Mouse (Mus musculus): ENCODE measurements around the gene Gsta2. TPM values are rescaled to one million over a fixed set of nuclear protein-coding genes. Genes with fewer than 3 reads are reported as not detected.
A peak's percentile ranks its signal among the peaks of the same experiment; 100 is the strongest.

The Gsta2 gene
- total RNA-seq (2017): not detected in 2 replicates

- no peak for ATAC-seq (replicated peaks in 1 of 2; ENCODE audit: insufficient read depth in 1 of 2, low FRiP score in 2 of 2, low TSS enrichment in 1 of 2, low read depth in 1 of 2, poor library complexity in 2 of 2, severe bottlenecking in 2 of 2)
Measured at GRCm38 (mm10) chr9:78355611-78356010, at the start of gene Gsta2. Gene Gsta2 (minus strand): TSS chr9:78355788.

DNA sequence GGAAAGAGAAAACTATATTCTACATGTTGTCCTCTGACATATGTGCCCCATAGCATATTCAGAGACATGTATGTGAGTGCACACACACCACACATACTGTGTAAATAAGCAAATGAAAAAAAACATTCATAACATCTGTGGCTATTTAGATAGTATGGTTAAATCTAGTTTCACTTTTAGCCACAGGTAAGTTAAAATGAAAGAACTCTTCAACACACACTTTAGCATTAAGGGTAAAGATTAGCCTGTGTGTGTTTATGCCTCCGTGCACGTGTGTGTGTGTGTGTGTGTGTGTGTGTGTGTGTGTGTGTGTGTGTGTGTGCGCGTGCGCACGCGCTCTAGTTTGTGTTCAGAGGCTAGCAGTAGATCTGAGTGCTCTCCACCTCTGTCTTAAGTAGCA, 46.0 kb upstream of the Gsta2 start:
- ATAC-seq (replicated peaks in 1 of 2; ENCODE audit: insufficient read depth in 1 of 2, low FRiP score in 2 of 2, low TSS enrichment in 1 of 2, low read depth in 1 of 2, poor library complexity in 2 of 2, severe bottlenecking in 2 of 2): no peak

- ATAC-seq (replicated peaks in 1 of 2; ENCODE audit: insufficient read depth in 1 of 2, low FRiP score in 2 of 2, low TSS enrichment in 1 of 2, low read depth in 1 of 2, poor library complexity in 2 of 2, severe bottlenecking in 2 of 2): no peak
Measured at GRCm38 (mm10) chr9:78400570-78400969, 45.0 kb upstream of the Gsta2 start.

DNA sequence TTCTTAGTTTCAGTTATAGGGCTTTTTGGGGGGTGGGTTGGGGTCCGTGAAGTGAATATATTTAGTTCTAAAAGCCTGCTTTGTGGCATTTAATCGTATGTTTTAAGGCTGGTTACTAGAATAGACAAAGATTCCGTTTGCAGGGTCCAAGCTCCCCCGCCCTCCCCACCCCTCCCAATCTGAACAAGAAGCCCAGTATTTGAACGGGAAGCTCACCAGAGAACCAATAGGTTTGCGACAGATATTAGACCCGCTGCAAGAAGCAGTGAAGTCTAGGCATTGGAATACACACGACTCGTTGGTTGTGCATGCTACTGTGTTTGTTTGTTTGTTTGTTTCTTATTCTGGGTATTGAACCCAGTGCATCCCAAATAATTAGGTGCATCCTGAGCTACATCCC, 40.9 kb upstream of the Gsta2 start:
- ATAC-seq (replicated peaks in 1 of 2; ENCODE audit: insufficient read depth in 1 of 2, low FRiP score in 2 of 2, low TSS enrichment in 1 of 2, low read depth in 1 of 2, poor library complexity in 2 of 2, severe bottlenecking in 2 of 2): no peak

DNA sequence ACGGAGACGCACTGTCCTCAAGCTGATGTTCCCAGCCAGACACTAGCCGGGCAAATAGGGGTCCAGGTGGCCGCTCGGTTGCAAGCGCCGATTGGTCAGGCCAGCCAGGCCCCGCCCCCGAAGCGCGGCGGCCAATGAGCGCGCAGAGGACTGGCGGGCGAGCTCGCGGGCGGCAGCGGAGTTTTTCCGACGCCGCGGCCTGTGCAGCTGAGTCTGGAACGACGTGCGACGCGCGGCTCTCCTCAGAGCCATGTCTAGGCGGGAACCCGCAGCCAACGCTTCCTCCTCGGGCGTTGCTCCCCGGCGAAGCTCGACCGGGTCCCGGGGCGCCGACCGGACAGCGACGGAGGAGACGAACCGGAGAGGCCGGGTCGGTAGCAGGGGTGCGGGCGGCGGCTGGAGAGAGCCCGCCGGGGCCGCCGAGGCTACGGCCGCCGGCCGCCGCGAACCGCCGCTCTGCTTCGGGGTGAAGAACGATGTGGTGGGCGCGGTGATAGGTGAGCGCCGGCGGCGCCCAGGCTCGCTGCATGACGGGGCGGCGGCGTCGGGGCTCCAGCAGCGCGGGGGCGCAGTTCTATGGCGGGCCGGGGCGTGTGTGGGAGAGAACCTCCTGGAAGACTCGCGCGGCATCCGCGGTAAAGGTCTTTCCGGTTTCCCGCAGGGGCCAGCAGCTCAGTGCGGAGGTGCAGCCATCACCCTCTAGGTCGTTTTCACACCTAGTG, 40.2 kb upstream of the Gsta2 start, which contains the start of gene Ddx43:
Gene Ddx43 (plus strand): TSS at position 148 of the 722 bp plus-strand sequence.
- peak; percentile 51 to 52 for ATAC-seq (replicated peaks in 1 of 2; ENCODE audit: insufficient read depth in 1 of 2, low FRiP score in 2 of 2, low TSS enrichment in 1 of 2, low read depth in 1 of 2, poor library complexity in 2 of 2, severe bottlenecking in 2 of 2)

- ATAC-seq (replicated peaks in 1 of 2; ENCODE audit: insufficient read depth in 1 of 2, low FRiP score in 2 of 2, low TSS enrichment in 1 of 2, low read depth in 1 of 2, poor library complexity in 2 of 2, severe bottlenecking in 2 of 2): 0 out of 4 replicates have a peak, but pooled peaks of 1 of the 2 experiments have one; percentile 9
Measured at GRCm38 (mm10) chr9:78395244-78395629, 39.6 kb upstream of the Gsta2 start.

DNA sequence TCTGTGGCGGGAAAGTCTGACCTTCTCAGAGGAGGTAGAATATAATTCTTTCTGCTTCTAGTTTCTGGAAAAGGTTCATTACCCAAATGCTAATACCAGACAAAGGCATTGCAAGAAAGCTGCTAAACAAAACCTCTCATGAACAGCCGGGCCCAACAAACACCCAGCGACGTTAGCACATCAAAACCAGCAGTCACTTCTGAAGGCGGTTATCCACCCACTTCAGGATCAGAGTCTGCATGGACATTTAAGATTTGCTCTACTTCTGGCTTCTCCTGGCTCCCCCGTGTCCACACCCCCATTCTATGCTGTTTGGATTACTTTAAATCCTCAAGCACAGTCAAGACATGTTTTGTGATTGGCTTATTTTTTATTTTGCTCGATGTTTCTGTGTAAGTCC, 39.0 kb upstream of the Gsta2 start:
- ATAC-seq (replicated peaks in 1 of 2; ENCODE audit: insufficient read depth in 1 of 2, low FRiP score in 2 of 2, low TSS enrichment in 1 of 2, low read depth in 1 of 2, poor library complexity in 2 of 2, severe bottlenecking in 2 of 2): no peak

DNA sequence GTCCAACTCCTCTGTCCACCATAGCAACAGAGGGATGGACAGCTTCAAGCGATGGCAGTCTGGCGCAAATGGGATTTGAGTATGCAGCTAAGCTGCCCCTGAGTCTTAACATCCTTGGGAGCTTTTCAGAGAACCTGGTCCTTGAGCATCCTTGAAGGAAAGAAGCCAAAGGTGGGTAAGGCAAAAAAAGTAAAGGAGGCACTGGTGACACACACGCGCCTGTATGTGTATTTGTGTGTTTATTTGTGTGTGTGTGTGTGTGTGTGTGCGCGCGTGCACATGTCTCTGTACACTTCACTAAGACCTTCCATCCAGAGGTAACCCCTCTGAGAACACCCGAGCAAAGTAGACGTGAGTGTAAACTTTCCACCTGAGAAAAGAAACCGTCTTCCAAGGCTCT, 38.2 kb upstream of the Gsta2 start:
- ATAC-seq (replicated peaks in 1 of 2; ENCODE audit: insufficient read depth in 1 of 2, low FRiP score in 2 of 2, low TSS enrichment in 1 of 2, low read depth in 1 of 2, poor library complexity in 2 of 2, severe bottlenecking in 2 of 2): no peak

DNA sequence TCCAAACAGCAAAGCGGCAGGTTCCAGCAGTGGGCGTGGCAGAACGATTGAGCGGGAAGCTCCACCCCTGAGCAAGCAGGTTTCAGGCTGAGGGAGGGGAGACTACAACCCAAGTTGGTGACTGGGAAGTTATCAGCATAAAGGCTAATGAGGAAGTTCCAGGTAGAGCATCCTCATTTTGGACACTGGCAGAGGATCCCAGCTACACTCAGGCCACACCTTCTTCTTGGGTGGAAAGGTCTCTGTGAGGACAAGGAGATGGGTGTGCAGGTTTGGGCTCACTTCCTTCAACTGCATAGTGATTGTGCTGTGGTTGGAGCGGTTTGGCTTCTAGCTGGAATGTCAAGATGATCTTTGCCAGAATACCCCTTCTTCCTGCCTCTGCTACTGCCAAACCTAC, 34.4 kb upstream of the Gsta2 start:
- peak; percentile 42 to 63 for ATAC-seq (replicated peaks in 1 of 2; ENCODE audit: insufficient read depth in 1 of 2, low FRiP score in 2 of 2, low TSS enrichment in 1 of 2, low read depth in 1 of 2, poor library complexity in 2 of 2, severe bottlenecking in 2 of 2)

DNA sequence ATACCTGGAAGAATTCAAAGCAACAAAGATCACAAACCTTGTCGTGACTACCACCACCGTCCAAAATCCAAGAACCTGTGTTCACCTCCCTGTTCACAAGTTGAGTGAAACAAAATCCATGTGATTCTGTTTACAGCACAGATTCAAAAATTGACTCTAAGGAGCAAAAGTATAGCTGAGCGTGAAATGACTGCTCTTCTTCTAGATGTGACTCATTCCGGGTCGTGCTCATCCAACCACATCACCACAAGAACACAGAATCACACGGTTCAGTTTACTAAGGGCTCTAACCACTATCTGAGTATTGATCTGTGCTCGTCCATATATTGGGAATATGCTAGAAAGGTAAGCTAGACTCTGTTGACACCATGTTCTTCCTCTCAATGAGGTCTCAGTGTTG, 31.4 kb upstream of the Gsta2 start:
- ATAC-seq (replicated peaks in 1 of 2; ENCODE audit: insufficient read depth in 1 of 2, low FRiP score in 2 of 2, low TSS enrichment in 1 of 2, low read depth in 1 of 2, poor library complexity in 2 of 2, severe bottlenecking in 2 of 2): no peak

GRCm38 (mm10) chr9:78385893-78386292, 30.3 kb upstream of the Gsta2 start:
- peak; percentile 22 to 51; a peak in 1 of 4 replicates for ATAC-seq (replicated peaks in 1 of 2; ENCODE audit: insufficient read depth in 1 of 2, low FRiP score in 2 of 2, low TSS enrichment in 1 of 2, low read depth in 1 of 2, poor library complexity in 2 of 2, severe bottlenecking in 2 of 2)

DNA sequence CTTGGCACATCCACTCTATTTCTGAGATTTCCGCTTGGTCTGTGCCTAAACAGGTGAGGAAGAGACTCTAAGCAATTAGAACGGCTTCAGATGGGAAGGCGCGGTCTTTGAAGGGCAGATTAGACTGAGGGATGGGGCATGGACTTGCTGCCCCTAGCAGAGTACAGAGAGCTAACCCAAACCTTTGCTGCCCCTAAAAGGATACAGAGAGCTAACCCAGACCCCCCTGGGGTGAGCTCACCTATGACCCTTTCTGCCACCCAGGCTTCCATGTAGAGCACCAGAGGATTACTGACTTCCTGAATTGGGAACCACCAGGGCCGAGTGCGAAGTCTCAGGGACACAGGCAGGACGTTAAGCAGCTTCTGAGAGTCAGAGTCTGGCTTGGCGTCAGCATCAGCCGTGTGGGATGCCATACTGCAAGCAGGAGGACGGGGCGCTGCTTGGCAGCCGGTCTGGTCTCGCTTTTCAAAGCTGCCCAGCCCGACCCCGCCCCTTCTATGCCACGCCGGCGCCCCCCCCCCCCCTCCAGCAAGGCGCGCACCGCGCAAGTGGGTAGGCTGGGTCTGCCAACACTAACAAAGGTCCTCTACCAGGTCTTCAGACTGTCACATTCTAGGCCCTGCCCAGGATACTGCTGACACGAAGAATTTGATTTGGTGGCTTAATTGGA, 22.7 kb upstream of the Gsta2 start, which contains the start of gene Ooep:
Gene Ooep (minus strand): TSS at position 613 of the 673 bp plus-strand sequence.
- ATAC-seq (replicated peaks in 1 of 2; ENCODE audit: insufficient read depth in 1 of 2, low FRiP score in 2 of 2, low TSS enrichment in 1 of 2, low read depth in 1 of 2, poor library complexity in 2 of 2, severe bottlenecking in 2 of 2): peak; percentile 75 to 76

- ATAC-seq (replicated peaks in 1 of 2; ENCODE audit: insufficient read depth in 1 of 2, low FRiP score in 2 of 2, low TSS enrichment in 1 of 2, low read depth in 1 of 2, poor library complexity in 2 of 2, severe bottlenecking in 2 of 2): no peak
Measured at GRCm38 (mm10) chr9:78377546-78377945, 22.0 kb upstream of the Gsta2 start.

DNA sequence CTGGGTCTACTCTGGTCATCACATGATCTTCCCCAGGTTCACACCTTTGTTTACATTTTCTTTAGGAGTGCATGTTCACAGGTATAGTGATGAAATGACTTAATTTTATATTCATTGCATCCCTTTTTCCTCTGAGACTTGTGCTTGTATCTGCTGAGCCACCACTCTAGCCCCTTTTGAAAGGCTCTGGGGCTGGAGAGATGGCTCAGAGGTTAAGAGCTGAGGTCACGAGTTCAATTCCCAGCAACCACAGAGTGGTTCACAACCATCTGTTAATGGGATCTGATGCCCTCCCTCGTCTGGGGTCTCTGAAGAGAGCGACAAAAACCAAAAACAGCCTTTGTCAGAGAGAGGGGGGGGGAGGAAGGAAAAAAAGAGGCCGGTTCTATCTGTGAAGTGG, 19.9 kb upstream of the Gsta2 start:
- no peak for ATAC-seq (replicated peaks in 1 of 2; ENCODE audit: insufficient read depth in 1 of 2, low FRiP score in 2 of 2, low TSS enrichment in 1 of 2, low read depth in 1 of 2, poor library complexity in 2 of 2, severe bottlenecking in 2 of 2)

- no peak for ATAC-seq (replicated peaks in 1 of 2; ENCODE audit: insufficient read depth in 1 of 2, low FRiP score in 2 of 2, low TSS enrichment in 1 of 2, low read depth in 1 of 2, poor library complexity in 2 of 2, severe bottlenecking in 2 of 2)
Measured at GRCm38 (mm10) chr9:78374885-78375389, 19.3 kb upstream of the Gsta2 start.

- no peak for ATAC-seq (replicated peaks in 1 of 2; ENCODE audit: insufficient read depth in 1 of 2, low FRiP score in 2 of 2, low TSS enrichment in 1 of 2, low read depth in 1 of 2, poor library complexity in 2 of 2, severe bottlenecking in 2 of 2)
Measured at GRCm38 (mm10) chr9:78374397-78374796, 18.8 kb upstream of the Gsta2 start.

DNA sequence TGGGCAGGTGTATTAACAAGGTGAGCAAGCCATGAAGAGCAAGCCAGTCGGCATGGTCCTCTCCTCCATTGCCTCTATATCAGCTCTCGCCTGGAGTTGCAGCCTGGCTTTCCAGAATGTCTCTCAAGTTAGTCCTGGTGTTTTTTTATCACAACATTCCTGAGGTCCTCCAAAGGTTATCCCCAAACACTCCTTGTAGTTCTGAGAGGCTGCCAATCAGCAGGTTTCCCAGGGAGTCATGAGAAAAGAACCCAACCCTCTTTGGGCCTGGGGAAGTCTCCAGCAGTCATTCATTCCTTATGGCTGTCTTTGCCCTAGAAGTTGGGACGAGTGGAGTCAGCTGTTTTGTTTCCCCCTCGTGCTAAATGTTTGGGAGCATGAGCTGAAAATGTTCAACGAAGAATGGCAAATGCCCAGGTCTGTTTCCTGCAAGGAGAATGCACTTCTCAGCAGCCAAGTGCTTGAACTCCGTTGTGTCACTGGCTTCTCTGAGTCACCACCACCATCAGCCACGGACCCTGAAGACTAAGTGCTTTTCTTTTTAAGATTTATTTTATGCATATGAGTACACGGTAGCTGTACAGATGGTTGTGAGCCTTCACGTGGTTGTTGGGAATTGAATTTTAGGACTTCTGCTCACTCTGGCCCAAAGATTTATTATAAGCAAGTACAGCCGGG, 17.4 kb upstream of the Gsta2 start:
- no peak for ATAC-seq (replicated peaks in 1 of 2; ENCODE audit: insufficient read depth in 1 of 2, low FRiP score in 2 of 2, low TSS enrichment in 1 of 2, low read depth in 1 of 2, poor library complexity in 2 of 2, severe bottlenecking in 2 of 2)

GRCm38 (mm10) chr9:78371441-78371840, 15.9 kb upstream of the Gsta2 start:
- ATAC-seq (replicated peaks in 1 of 2; ENCODE audit: insufficient read depth in 1 of 2, low FRiP score in 2 of 2, low TSS enrichment in 1 of 2, low read depth in 1 of 2, poor library complexity in 2 of 2, severe bottlenecking in 2 of 2): no peak
